Mouse (Mus musculus) CH12.LX (cell line): ENCODE measurements around the gene Hypk. TPM values are rescaled to one million over a fixed set of nuclear protein-coding genes. Genes with fewer than 3 reads are reported as not detected.
"Not testable (repeated sequence)": the region's sequence is repeated elsewhere in the genome, so short reads cannot be mapped to it uniquely, and the experiment has no call there.

Experiments
- DNase-seq: peaks from one replicate; pipeline ENCODE4 v3.0.0-alpha.2; 2013; ENCODE audit errors: extremely low read depth
- H3K27ac ChIP-seq: 2 replicates; pipeline ENCODE4 v1.5.1; 2012; ENCODE audit warnings: low read depth, mild to moderate bottlenecking, control low read depth, moderate library complexity; ENCODE audit not compliant: insufficient read depth
- H3K27me3 ChIP-seq: replicated peaks from 2 replicates; pipeline ENCODE3; 2012; ENCODE audit warnings: inconsistent platforms
- H3K36me3 ChIP-seq, 2 experiments: replicated peaks in 1 of 2; 2 replicates each; pipeline versions ENCODE3 to v1.6.1; 2012; ENCODE audit warnings: inconsistent platforms in 1 of 2, low read length in 1 of 2, mild to moderate bottlenecking in 1 of 2, mixed read lengths in 1 of 2, moderate library complexity in 1 of 2; ENCODE audit not compliant: control insufficient read depth in 1 of 2, insufficient read depth in 1 of 2
- H3K4me1 ChIP-seq, 2 experiments: 2 replicates each; pipeline ENCODE4 v1.6.1; 2012; ENCODE audit warnings: inconsistent platforms in 1 of 2, moderate library complexity in 1 of 2; ENCODE audit not compliant: insufficient read depth in 2 of 2, control insufficient read depth in 1 of 2
- H3K4me2 ChIP-seq: 2 replicates; pipeline ENCODE4 v1.6.1; 2012; ENCODE audit warnings: low read depth, mild to moderate bottlenecking, control low read depth; ENCODE audit not compliant: poor library complexity, insufficient read depth, severe bottlenecking
- H3K4me3 ChIP-seq, 3 experiments: fragments of 150-350 bp in 1 of 3; sonication (generic) in 1 of 3; replicated peaks in 1 of 3; 2 replicates each; pipeline versions ENCODE3 to v1.5.1; 2011 to 2012; ENCODE audit warnings: low read depth in 2 of 3, low read length in 2 of 3, mild to moderate bottlenecking in 2 of 3, moderate library complexity in 2 of 3, control low read depth in 1 of 3, improper control_type of control experiment in 1 of 3, inconsistent platforms in 1 of 3, mixed read lengths in 1 of 3; ENCODE audit not compliant: poor library complexity in 1 of 3
- H3K79me2 ChIP-seq: replicated peaks from 2 replicates; pipeline ENCODE4 v1.6.1; 2012; ENCODE audit warnings: mild to moderate bottlenecking, moderate library complexity; ENCODE audit not compliant: control insufficient read depth, poor library complexity, insufficient read depth, severe bottlenecking; ENCODE audit errors: extremely low read depth
- H3K9ac ChIP-seq: 2 replicates; pipeline ENCODE4 v1.6.1; 2012; ENCODE audit warnings: low read depth, mild to moderate bottlenecking, control low read depth, moderate library complexity; ENCODE audit not compliant: insufficient read depth
- H3K9me3 ChIP-seq: replicated peaks from 2 replicates; pipeline ENCODE3; 2012; ENCODE audit warnings: low read length, inconsistent platforms, mixed read lengths
- BHLHE40 ChIP-seq: IDR thresholded peaks from 2 replicates; pipeline ENCODE4 v1.6.1; 2011; ENCODE audit warnings: mild to moderate bottlenecking, low read depth, low read length, improper control_type of control experiment
- ELF1 ChIP-seq: IDR thresholded peaks from 2 replicates; pipeline ENCODE4 v1.6.1; 2014; ENCODE audit warnings: low read depth, mild to moderate bottlenecking, inconsistent platforms, low read length, improper control_type of control experiment
- GABPA ChIP-seq: IDR thresholded peaks from 2 replicates; pipeline ENCODE4 v1.6.1; 2012; ENCODE audit warnings: low read depth, low read length, improper control_type of control experiment, inconsistent platforms; ENCODE audit not compliant: insufficient replicate concordance
- HCFC1 ChIP-seq: IDR thresholded peaks from 2 replicates; pipeline ENCODE4 v1.6.1; 2012; ENCODE audit warnings: low read depth, mild to moderate bottlenecking, inconsistent platforms, low read length, improper control_type of control experiment
- KAT2A ChIP-seq: IDR thresholded peaks from 2 replicates; pipeline ENCODE4 v1.6.1; 2012; ENCODE audit warnings: low read length, improper control_type of control experiment, inconsistent platforms; ENCODE audit not compliant: insufficient replicate concordance
- MAFK ChIP-seq: IDR thresholded peaks from 2 replicates; pipeline ENCODE4 v1.6.1; 2011; ENCODE audit warnings: low read length, improper control_type of control experiment; ENCODE audit not compliant: insufficient replicate concordance
- MAZ ChIP-seq: IDR thresholded peaks from 2 replicates; pipeline ENCODE4 v1.6.1; 2012; ENCODE audit warnings: low read depth, mild to moderate bottlenecking, inconsistent platforms, low read length, improper control_type of control experiment, moderate library complexity
- MXI1 ChIP-seq: IDR thresholded peaks from 2 replicates; pipeline ENCODE4 v1.6.1; 2011; ENCODE audit warnings: mild to moderate bottlenecking, low read depth, low read length, improper control_type of control experiment
- NELFE ChIP-seq: IDR thresholded peaks from 2 replicates; pipeline ENCODE4 v1.6.1; 2011; ENCODE audit warnings: low read depth, low read length, improper control_type of control experiment
- NRF1 ChIP-seq: IDR thresholded peaks from 2 replicates; pipeline ENCODE4 v1.6.1; 2014; ENCODE audit warnings: low read depth, mild to moderate bottlenecking, inconsistent platforms, low read length, improper control_type of control experiment, moderate library complexity
- POLR2A ChIP-seq: IDR thresholded peaks from 2 replicates; pipeline ENCODE4 v1.6.1; 2011; ENCODE audit warnings: low read depth, mild to moderate bottlenecking, improper control_type of control experiment, low read length
- POLR2AphosphoS2 ChIP-seq: IDR thresholded peaks from 2 replicates; pipeline ENCODE4 v1.6.1; 2011; ENCODE audit warnings: low read depth, low read length, improper control_type of control experiment
- SIN3A ChIP-seq: IDR thresholded peaks from 2 replicates; pipeline ENCODE4 v1.6.1; 2012; ENCODE audit warnings: low read length, improper control_type of control experiment, inconsistent platforms
- TBP ChIP-seq: conservative IDR thresholded peaks from 2 replicates; pipeline ENCODE4 v1.6.1; 2011; ENCODE audit warnings: low read depth, low read length, improper control_type of control experiment
- TCF12 ChIP-seq: IDR thresholded peaks from 2 replicates; pipeline ENCODE4 v1.6.1; 2014; ENCODE audit warnings: low read depth, mild to moderate bottlenecking, inconsistent platforms, low read length, improper control_type of control experiment
- UBTF ChIP-seq: IDR thresholded peaks from 2 replicates; pipeline ENCODE4 v1.6.1; 2012; ENCODE audit warnings: low read depth, mild to moderate bottlenecking, inconsistent platforms, low read length, improper control_type of control experiment, moderate library complexity
- USF1 ChIP-seq: IDR thresholded peaks from 2 replicates; pipeline ENCODE4 v1.6.1; 2014; ENCODE audit warnings: low read depth, mild to moderate bottlenecking, inconsistent platforms, low read length, improper control_type of control experiment
- ZC3H11A ChIP-seq: IDR thresholded peaks from 2 replicates; pipeline ENCODE4 v1.6.1; 2012; ENCODE audit warnings: low read depth, mild to moderate bottlenecking, inconsistent platforms, low read length, improper control_type of control experiment
- ZMIZ1 ChIP-seq: IDR thresholded peaks from 2 replicates; pipeline ENCODE4 v1.6.1; 2012; ENCODE audit warnings: low read depth, mild to moderate bottlenecking, inconsistent platforms, low read length, improper control_type of control experiment
- ZNF384 ChIP-seq: IDR thresholded peaks from 2 replicates; pipeline ENCODE4 v1.6.1; 2012; ENCODE audit warnings: low read depth, low read length, improper control_type of control experiment, inconsistent platforms
- dilution Hi-C: fragments of 300-500 bp; cut with MboI; formaldehyde crosslinking; loops from 2 replicates; pipeline ENCODE4 v1.14.3; 2020; ENCODE audit warnings: low sequenced_read_pairs; ENCODE audit not compliant: extremely low pct_unique_long_range_greater_than_20kb, extremely low pct_ligation_motif_present
- in situ Hi-C: fragments of 300-500 bp; cut with MboI; formaldehyde crosslinking; loops from 3 replicates; pipeline ENCODE4 v1.14.3; 2019; ENCODE audit warnings: low sequenced_read_pairs, low pct_ligation_motif_present, low pct_unique_long_range_greater_than_20kb, mixed read lengths
- polyA plus RNA-seq: library from polyadenylated mRNA; unstranded; fragments of >175 nt; gene quantifications from 2 replicates; pipeline ENCODE4 v1.2.1, GENCODE M21; 2012; ENCODE audit warnings: low read depth; ENCODE audit not compliant: insufficient read length
- total RNA-seq, 2 experiments: library from RNA; depleted of rRNA; stranded (reverse); fragments of 300-350 nt in 1 of 2; fragments of >200 nt in 1 of 2; gene quantifications; 2 replicates each; pipeline ENCODE4 v1.2.3; 2012 to 2014

The Hypk gene
- total and polyA plus RNA-seq, 3 experiments = 11.7 to 119 (median 15.4) TPM

GRCm38 (mm10) chr2:121473301-121474179, 20.4 kb downstream of the Hypk start, which contains the start of gene Mfap1b:
Gene Mfap1b (minus strand): TSS chr2:121474067.
- H3K27me3 ChIP-seq, H3K9me3 ChIP-seq, dilution Hi-C loops, in situ Hi-C loops, H3K4me1 ChIP-seq, H3K27ac ChIP-seq, H3K79me2 ChIP-seq: not testable (repeated sequence)
- DNase-seq = peak; percentile 91
- peaks cover 12% of the 10 kb centered on the region in 2 experiments for H3K36me3 ChIP-seq
- peak within 1 kb of the TSS; percentile 57 to 88 (median 58) for H3K4me3 ChIP-seq
- H3K9ac ChIP-seq = peak within 1 kb of the TSS; percentile 88
- TF ChIP-seq SIN3A (peak; percentile 98), MXI1 (peak; percentile 62), KAT2A (peak; percentile 82; the same call in 1 of the 2 replicates), HCFC1 (peak; percentile 89), NRF1 (peak; percentile 73), ELF1 (peak; percentile 91), TBP (peak; percentile 90), POLR2A (peak; percentile 88), TCF12 (peak; percentile 73), ZMIZ1 (0 out of 2 replicates have a peak, but pooled peaks have one; percentile 39), NELFE (peak; percentile 93)
- peak within 1 kb of the TSS; percentile 55 for H3K4me2 ChIP-seq

- Histone ChIP-seq H3K9ac (peak overlapping the region; percentile 86), H3K36me3 (peaks cover 12% of the 10 kb centered on the region in 2 experiments), H3K9me3 (no peaks in the 10 kb centered on the region), H3K79me2 (peaks cover 9% of the 10 kb centered on the region; the same call in 1 of the 2 replicates), H3K27ac (no peak overlapping the region), H3K4me1 (peaks cover 0 to 5% of the 10 kb centered on the region in 2 experiments; a peak in 1 of 4 replicates), H3K27me3 (no peaks in the 10 kb centered on the region), H3K4me3 (peak overlapping the region; percentile 47 to 58 (median 57)), H3K4me2 (peak overlapping the region; percentile 55)
- DNase-seq = no peak
- in situ Hi-C loops = no loop called here
- dilution Hi-C loops = no loop called here
- no peak for TF ChIP-seq GABPA
- no peak for TF ChIP-seq KAT2A
- no peak for TF ChIP-seq SIN3A
- TF ChIP-seq MAZ = no peak
- TF ChIP-seq ZNF384 = no peak
- no peak for TF ChIP-seq MAFK
- TF ChIP-seq USF1 = no peak
- TF ChIP-seq POLR2AphosphoS2 = no peak
- TF ChIP-seq ZC3H11A = no peak
- no peak for TF ChIP-seq BHLHE40
- TF ChIP-seq MXI1 = no peak
- no peak; the same call in 1 of the 2 replicates for TF ChIP-seq POLR2A
- no peak for TF ChIP-seq HCFC1
- no peak for TF ChIP-seq NELFE
- no peak for TF ChIP-seq UBTF
Measured at GRCm38 (mm10) chr2:121474180-121474535, 21.1 kb downstream of the Hypk start.

GRCm38 (mm10) chr2:121475306-121475705, 22.2 kb downstream of the Hypk start:
- peaks cover 12% of the 10 kb centered on the region in 2 experiments for H3K36me3 ChIP-seq
- H3K27ac ChIP-seq, dilution Hi-C loops, H3K79me2 ChIP-seq, H3K9ac ChIP-seq, H3K4me2 ChIP-seq, DNase-seq, H3K9me3 ChIP-seq, H3K4me3 ChIP-seq, in situ Hi-C loops, H3K27me3 ChIP-seq, H3K4me1 ChIP-seq: not testable (repeated sequence)
